Mouse (Mus musculus) myocyte (in vitro differentiated cells): ENCODE results near the gene Tmem251.

Source experiments
- E2F4 ChIP-seq: IDR thresholded peaks from one replicate; pipeline ENCODE4 v1.6.1; 2011; ENCODE audit warnings: mild to moderate bottlenecking, control low read depth, moderate library complexity; ENCODE audit not compliant: insufficient read depth
- MAX ChIP-seq: IDR thresholded peaks from one replicate; pipeline ENCODE4 v1.6.1; 2011; ENCODE audit warnings: low read depth, mild to moderate bottlenecking, control low read depth
- MYOD1 ChIP-seq, 3 experiments: IDR thresholded peaks; one replicate each; pipeline ENCODE4 v1.6.1; 2011; ENCODE audit warnings: control low read depth in 2 of 3, low read depth in 2 of 3, mild to moderate bottlenecking in 2 of 3, moderate library complexity in 1 of 3; ENCODE audit not compliant: insufficient read length in 2 of 3, control insufficient read depth in 1 of 3
- MYOG ChIP-seq, 3 experiments: IDR thresholded peaks; one replicate each; pipeline ENCODE4 v1.6.1; 2011; ENCODE audit warnings: control low read depth in 2 of 3, low read depth in 2 of 3, mild to moderate bottlenecking in 2 of 3; ENCODE audit not compliant: insufficient read length in 2 of 3, control insufficient read depth in 1 of 3, insufficient read depth in 1 of 3
- POLR2A ChIP-seq: IDR thresholded peaks from one replicate; pipeline ENCODE4 v1.6.1; 2011; ENCODE audit warnings: low read depth, mild to moderate bottlenecking, control low read depth, moderate library complexity; ENCODE audit not compliant: insufficient read length
- POLR2AphosphoS2 ChIP-seq: IDR thresholded peaks from one replicate; pipeline ENCODE4 v1.6.1; 2011; ENCODE audit warnings: low read depth, control low read depth; ENCODE audit not compliant: insufficient read length
- REST ChIP-seq: IDR thresholded peaks from one replicate; pipeline ENCODE4 v1.6.1; 2011; ENCODE audit warnings: mild to moderate bottlenecking, control low read depth, moderate library complexity; ENCODE audit not compliant: insufficient read depth, insufficient read length
- TCF12 ChIP-seq: IDR thresholded peaks from one replicate; pipeline ENCODE4 v1.6.1; 2011; ENCODE audit warnings: mild to moderate bottlenecking, control low read depth; ENCODE audit not compliant: poor library complexity, insufficient read depth, severe bottlenecking
- USF1 ChIP-seq: IDR thresholded peaks from one replicate; pipeline ENCODE4 v1.6.1; 2011; ENCODE audit warnings: low read depth, mild to moderate bottlenecking, control low read depth, moderate library complexity

DNA sequence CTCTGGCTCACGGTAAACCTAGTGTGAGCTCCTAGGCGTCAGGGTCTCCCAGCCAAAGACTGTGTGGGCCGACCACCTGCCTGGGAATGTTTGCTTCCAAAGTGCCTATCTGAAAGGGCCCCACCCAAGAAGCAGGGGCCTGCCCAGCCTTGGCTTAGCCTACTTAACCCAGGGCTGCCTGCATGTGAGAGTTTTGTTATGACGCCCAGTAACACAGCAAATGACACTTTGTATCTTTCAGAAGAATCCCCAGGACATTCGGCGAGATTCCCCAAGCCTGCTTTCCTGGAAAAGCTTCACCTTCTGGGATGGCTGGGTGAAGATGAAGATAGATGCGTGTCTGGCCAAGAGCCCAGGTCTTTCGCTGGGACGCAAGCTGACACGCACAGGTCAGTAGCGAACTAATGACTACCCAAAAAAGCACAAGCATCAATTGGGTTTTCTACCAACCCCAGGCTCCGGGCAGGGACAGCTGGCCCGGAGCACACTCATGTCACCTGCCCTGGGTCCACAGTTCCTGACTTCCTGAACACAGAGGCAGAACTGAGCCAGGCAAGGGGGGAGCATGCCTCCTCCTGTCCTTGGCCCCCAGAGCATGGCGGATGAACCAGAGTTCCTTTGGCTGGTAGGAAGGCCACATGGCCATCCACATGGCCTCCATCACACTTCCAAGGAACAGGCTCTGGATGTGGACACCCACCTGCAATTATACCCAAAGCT is 46.8 kb upstream of the Tmem251 start:
- TF ChIP-seq POLR2A (no peak), POLR2AphosphoS2 (no peak), MYOD1 (IDR thresholded peaks at IDR 0.05; ENCODE audit: control insufficient read depth in 1 of 3, insufficient read length in 2 of 3, low read depth in 2 of 3) (no peak), USF1 (no peak), MAX (no peak), REST (no peak), E2F4 (no peak), TCF12 (no peak), MYOG (IDR thresholded peaks at IDR 0.05; ENCODE audit: control insufficient read depth in 1 of 3, insufficient read depth in 1 of 3, insufficient read length in 2 of 3, low read depth in 2 of 3) (no peak)
